Mouse (Mus musculus): Measurements from ENCODE around the gene Ramp2. TPM values are rescaled to one million over a fixed set of nuclear protein-coding genes. Genes with fewer than 3 reads are reported as not detected.

Ramp2 gene
- 38.8 and 57.1 TPM in 2 replicates for polyA plus RNA-seq (2021; fragmentation: Nextera tagmentation)
- long read RNA-seq, experiment 1, transcript Ramp2-204 (4 exons, 1,178 nt) = major isoform, 7 of 12 reads
- long read RNA-seq, experiment 1, partial matches to known transcripts = 0 of 12 reads
- long read RNA-seq, experiment 1, other reads (novel, unspliced or antisense) = 3 of 12 reads
- long read RNA-seq, experiment 2, transcript Ramp2-204 (4 exons, 1,178 nt) = major isoform, 22 of 31 reads
- long read RNA-seq, experiment 2, partial matches to known transcripts = 2 of 31 reads
- long read RNA-seq, experiment 2, other reads (novel, unspliced or antisense) = 5 of 31 reads

GRCm38 (mm10) chr11:101245855-101246701 is at the start of gene Ramp2:
TSS of gene Ramp2 (plus strand) at chr11:101246028.

GRCm38 (mm10) chr11:101226065-101226701 is 19.6 kb upstream of the Ramp2 start, which contains the start of gene Ezh1:
TSS of gene Ezh1 (minus strand) at chr11:101226463.

GRCm38 (mm10) chr11:101253613-101254389 is 8.0 kb downstream of the Ramp2 start, which contains the start of gene Vps25:
TSS of gene Vps25 (plus strand) at chr11:101253707.

GRCm38 (mm10) chr11:101259948-101260825 is 14.4 kb downstream of the Ramp2 start, which contains the start of gene Wnk4:
TSS of gene Wnk4 (plus strand) at chr11:101260567.

GRCm38 (mm10) chr11:101278223-101279192 is 32.7 kb downstream of the Ramp2 start, which contains the start of the genes Cntd1 and Coa3:
TSS of gene Cntd1 (plus strand) at chr11:101279012.
TSS of gene Coa3 (minus strand) at chr11:101279114.

GRCm38 (mm10) chr11:101302004-101302798 is 56.4 kb downstream of the Ramp2 start, which contains the start of gene Becn1:
TSS of gene Becn1 (minus strand) at chr11:101302286.

Other genes starting within 250 kb of the Ramp2 start
- 117 and 194 TPM in 2 replicates for gene Atp6v0a1, start 236.6 kb upstream of the Ramp2 start, polyA plus RNA-seq (2021; fragmentation: Nextera tagmentation)
- gene Naglu, start 176.0 kb upstream of the Ramp2 start, polyA plus RNA-seq (2021; fragmentation: Nextera tagmentation) = 8.0 and 9.5 TPM in 2 replicates
- gene Hsd17b1, start 167.6 kb upstream of the Ramp2 start, polyA plus RNA-seq (2021; fragmentation: Nextera tagmentation) = 0.25 and 0.35 TPM in 2 replicates
- gene Coasy, start 163.5 kb upstream of the Ramp2 start, polyA plus RNA-seq (2021; fragmentation: Nextera tagmentation) = 25.0 and 31.6 TPM in 2 replicates
- gene Mlx, start 158.8 kb upstream of the Ramp2 start, polyA plus RNA-seq (2021; fragmentation: Nextera tagmentation) = 62.2 and 75.9 TPM in 2 replicates
- gene Psmc3ip, start 150.6 kb upstream of the Ramp2 start, polyA plus RNA-seq (2021; fragmentation: Nextera tagmentation) = 4.4 and 5.9 TPM in 2 replicates
- 5.9 and 10.3 TPM in 2 replicates for gene Retreg3, start 126.1 kb upstream of the Ramp2 start, polyA plus RNA-seq (2021; fragmentation: Nextera tagmentation)
- gene Tubg1, start 126.1 kb upstream of the Ramp2 start, polyA plus RNA-seq (2021; fragmentation: Nextera tagmentation) = 62.3 and 62.7 TPM in 2 replicates
- 58.6 and 65.3 TPM in 2 replicates for gene Tubg2, start 90.1 kb upstream of the Ramp2 start, polyA plus RNA-seq (2021; fragmentation: Nextera tagmentation)
- 12.1 and 20.2 TPM in 2 replicates for gene Cntnap1, start 75.5 kb upstream of the Ramp2 start, polyA plus RNA-seq (2021; fragmentation: Nextera tagmentation)
- gene Plekhh3, start 74.7 kb upstream of the Ramp2 start, polyA plus RNA-seq (2021; fragmentation: Nextera tagmentation) = 0.76 and 6.3 TPM in 2 replicates
- gene Ccr10, start 70.6 kb upstream of the Ramp2 start, polyA plus RNA-seq (2021; fragmentation: Nextera tagmentation) = 0.28 and 0.29 TPM in 2 replicates
- 26.3 and 27.6 TPM in 2 replicates for gene Ezh1, start 19.6 kb upstream of the Ramp2 start, polyA plus RNA-seq (2021; fragmentation: Nextera tagmentation)
- gene Vps25, start 7.7 kb downstream of the Ramp2 start, polyA plus RNA-seq (2021; fragmentation: Nextera tagmentation) = 144 and 179 TPM in 2 replicates
- gene Wnk4, start 14.5 kb downstream of the Ramp2 start, polyA plus RNA-seq (2021; fragmentation: Nextera tagmentation) = 1.5 TPM in 2 replicates
- 0.15 and 0.36 TPM in 2 replicates for gene Cntd1, start 33.0 kb downstream of the Ramp2 start, polyA plus RNA-seq (2021; fragmentation: Nextera tagmentation)
- gene Coa3, start 33.1 kb downstream of the Ramp2 start, polyA plus RNA-seq (2021; fragmentation: Nextera tagmentation) = 362 and 483 TPM in 2 replicates
- gene Becn1, start 56.3 kb downstream of the Ramp2 start, polyA plus RNA-seq (2021; fragmentation: Nextera tagmentation) = 156 and 197 TPM in 2 replicates
- gene Psme3, start 70.2 kb downstream of the Ramp2 start, polyA plus RNA-seq (2021; fragmentation: Nextera tagmentation) = 11.3 and 48.6 TPM in 2 replicates
- gene Aoc2, start 79.0 kb downstream of the Ramp2 start, polyA plus RNA-seq (2021; fragmentation: Nextera tagmentation) = 0.15 and 0.30 TPM in 2 replicates
- gene Aoc3, start 84.6 kb downstream of the Ramp2 start, polyA plus RNA-seq (2021; fragmentation: Nextera tagmentation) = 0.05 and 0.20 TPM in 2 replicates
- gene G6pc, start 121.5 kb downstream of the Ramp2 start, polyA plus RNA-seq (2021; fragmentation: Nextera tagmentation) = not detected in 2 replicates
- gene Aarsd1, start 171.6 kb downstream of the Ramp2 start, polyA plus RNA-seq (2021; fragmentation: Nextera tagmentation) = 68.9 and 83.8 TPM in 2 replicates
- gene Gm27029, start 178.8 kb downstream of the Ramp2 start, polyA plus RNA-seq (2021; fragmentation: Nextera tagmentation) = 7.0 and 10.9 TPM in 2 replicates
- gene Rundc1, start 179.1 kb downstream of the Ramp2 start, polyA plus RNA-seq (2021; fragmentation: Nextera tagmentation) = 21.0 and 21.8 TPM in 2 replicates
- 7.0 and 7.1 TPM in 2 replicates for gene Ptges3l, start 179.3 kb downstream of the Ramp2 start, polyA plus RNA-seq (2021; fragmentation: Nextera tagmentation)
- gene Rpl27, start 196.3 kb downstream of the Ramp2 start, polyA plus RNA-seq (2021; fragmentation: Nextera tagmentation) = 879 and 1,140 TPM in 2 replicates
- gene Ifi35, start 202.4 kb downstream of the Ramp2 start, polyA plus RNA-seq (2021; fragmentation: Nextera tagmentation) = 5.2 and 5.3 TPM in 2 replicates
- gene Rnd2, start 219.0 kb downstream of the Ramp2 start, polyA plus RNA-seq (2021; fragmentation: Nextera tagmentation) = 29.1 and 36.8 TPM in 2 replicates
- gene Vat1, start 220.2 kb downstream of the Ramp2 start, polyA plus RNA-seq (2021; fragmentation: Nextera tagmentation) = 5.8 and 14.4 TPM in 2 replicates

Measured in left cerebral cortex, adult 6 months (tissue).